Mouse (Mus musculus): Measurements from ENCODE around the gene Atp1a1. TPM values are rescaled to one million over a fixed set of nuclear protein-coding genes. Genes with fewer than 3 reads are reported as not detected.

The Atp1a1 gene
- total RNA-seq, 2 experiments from 2014 or later: 1,042 to 1,100 TPM

DNA sequence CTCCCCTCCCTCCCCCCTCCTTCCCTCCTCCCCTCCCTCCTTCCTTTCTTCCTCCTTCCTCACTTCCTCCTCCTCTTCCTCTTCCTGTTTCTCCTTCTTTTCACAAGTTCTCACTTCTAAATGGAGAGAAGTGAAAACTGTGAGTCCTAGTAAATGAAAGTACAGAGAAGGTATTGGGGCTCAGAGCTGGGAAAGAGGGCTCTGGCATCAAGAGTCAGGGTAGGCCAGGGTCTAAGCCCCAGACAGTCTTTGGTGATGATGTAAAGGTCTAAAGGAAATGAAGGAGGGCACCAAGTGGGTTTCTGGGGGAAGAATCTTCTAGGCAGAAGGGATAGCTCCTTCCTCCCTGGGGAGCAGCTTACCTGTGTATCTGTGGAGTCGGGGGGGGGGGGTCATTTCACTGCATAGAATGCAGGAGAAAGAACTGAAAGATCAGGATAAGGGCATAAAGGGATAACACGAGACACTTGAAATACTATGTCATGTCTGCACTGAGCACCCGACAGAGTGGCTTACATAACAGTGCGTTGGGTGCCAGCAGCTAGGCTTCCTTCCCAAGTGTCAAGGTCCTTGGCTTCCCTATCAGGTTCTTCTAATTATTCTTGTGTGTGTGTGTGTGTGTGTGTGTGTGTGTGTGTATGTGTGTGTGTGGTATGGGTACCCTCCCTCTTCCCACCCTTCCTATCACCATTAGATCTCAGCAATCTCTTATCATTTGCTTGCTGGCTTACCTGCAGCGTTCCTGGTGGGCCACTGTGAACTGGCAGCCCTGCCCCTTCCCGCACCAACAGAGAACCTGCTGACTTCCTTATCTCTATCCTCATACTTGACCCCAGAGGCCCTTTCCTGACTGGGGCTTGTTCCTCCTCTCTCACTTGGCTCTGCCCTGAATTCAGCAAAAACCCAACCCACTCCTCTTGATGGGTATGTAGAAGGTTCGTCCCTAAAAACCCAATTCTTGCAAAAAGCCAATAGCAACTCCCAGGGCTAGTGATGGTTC, 51.6 kb downstream of the Atp1a1 start:
- DNase-seq: no peak

DNA sequence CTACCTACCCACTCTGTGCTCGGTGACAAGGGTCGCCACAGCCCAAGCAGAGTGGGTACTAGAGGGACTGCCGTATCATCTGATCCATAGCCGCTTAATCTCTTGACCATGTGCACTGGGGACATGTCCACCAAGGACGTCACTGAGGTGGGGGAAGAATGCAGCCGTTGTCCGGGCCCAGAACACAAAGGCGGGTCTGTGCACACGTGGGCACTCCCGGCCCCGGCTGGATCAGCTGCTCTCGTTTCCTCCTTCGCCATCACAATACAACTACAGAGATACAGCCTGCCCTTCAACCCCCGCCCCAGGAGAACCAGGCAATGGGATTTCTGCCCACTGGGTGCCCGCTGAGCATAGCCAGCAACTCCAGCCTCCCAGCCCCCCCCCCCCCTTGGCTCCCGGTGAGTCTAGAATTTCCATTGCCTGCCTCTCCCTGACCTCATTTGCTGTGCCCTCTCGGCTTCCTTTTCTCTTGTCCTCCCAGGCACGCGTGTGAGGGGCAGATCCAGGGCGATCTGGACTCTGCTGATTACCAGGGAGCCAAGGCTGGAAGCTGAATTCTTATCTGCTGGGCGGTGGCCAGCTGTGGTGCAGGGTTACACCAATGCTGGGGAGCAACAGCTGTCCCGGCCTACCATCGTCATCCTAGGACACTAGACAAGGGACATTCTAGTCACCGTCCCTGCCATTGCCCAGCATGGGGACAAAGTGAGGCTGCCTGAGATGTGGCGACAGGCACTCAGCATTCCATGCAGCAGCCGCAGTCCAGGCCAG, 52.8 kb downstream of the Atp1a1 start:
- peak; percentile 80 for DNase-seq

DNA sequence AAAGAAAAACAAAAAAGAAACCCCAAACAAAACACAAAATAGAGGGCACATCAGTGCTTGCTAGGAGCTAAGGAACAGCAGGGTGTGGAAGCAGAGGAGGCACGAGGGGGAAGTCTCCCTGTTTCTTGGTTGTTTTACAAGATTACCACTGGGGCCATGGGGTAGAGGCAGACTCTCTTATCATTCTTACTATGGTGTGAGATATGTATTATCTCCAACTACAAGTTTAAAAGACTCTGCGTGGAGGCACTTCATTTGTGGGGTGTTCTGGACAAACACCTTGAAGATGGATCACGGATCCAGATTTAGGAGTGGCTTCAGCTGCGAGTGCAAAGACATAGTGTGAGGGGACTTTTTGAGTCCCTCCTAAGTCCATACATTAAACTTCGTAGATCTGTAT, 54.7 kb downstream of the Atp1a1 start:
- no peak for DNase-seq

DNA sequence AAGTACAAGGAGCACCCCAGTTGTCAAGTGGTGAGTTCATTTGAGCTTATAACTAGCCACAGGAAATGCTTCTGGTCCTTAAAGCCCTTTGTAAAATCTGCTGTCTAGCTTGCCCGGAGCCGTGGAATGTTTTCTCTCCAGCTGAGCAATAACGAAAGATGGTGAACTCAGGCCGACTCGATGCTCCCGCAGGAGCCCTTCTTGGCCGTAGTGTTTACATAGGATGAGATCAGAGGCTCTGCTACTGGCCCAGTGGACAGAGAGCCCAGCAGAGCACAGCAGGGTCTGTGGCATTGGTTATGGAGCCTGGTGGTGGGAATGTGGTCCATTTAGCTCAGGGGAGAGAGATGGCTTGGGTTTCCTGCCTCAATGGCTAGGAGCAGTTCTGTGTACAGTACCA, 60.4 kb downstream of the Atp1a1 start:
- DNase-seq: no peak

DNA sequence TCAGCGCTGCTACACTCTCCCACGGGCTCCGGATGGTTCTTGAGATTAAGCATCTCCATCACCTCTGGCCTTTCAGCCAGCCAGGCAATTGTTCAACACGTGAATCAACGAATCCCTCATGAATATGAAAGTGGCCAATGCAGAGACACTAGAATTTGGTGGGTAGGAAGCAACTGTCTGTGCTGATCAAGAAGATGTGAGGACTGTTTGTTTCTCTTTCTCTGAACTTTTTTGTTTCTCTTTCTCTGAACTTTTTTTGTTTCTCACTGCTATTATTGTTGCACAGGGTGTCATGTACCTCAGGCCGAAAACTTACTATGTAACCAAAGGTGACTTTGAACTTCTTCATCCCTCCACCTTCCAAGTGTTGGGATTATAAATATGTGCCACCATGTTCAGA, 62.9 kb downstream of the Atp1a1 start:
- no peak for DNase-seq

DNA sequence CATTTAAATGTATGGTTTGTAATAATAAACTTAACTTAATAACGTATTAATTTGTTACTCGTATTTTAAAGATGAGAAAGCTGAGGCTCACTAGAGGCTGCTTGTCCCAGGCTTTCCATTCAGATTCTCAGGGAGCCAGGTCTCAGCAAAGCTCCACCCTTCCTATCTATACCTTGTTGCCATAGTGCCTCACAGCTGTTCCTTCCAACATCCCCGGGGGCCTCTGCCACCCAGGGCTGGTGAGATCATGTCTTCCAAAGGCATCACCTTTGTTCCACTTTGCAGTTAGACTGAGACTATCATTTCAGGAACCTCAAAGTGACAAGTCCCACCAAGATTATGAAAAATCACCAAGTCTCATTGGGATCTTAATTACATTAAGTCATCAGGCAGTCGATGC, 63.9 kb downstream of the Atp1a1 start:
- no peak for DNase-seq

DNA sequence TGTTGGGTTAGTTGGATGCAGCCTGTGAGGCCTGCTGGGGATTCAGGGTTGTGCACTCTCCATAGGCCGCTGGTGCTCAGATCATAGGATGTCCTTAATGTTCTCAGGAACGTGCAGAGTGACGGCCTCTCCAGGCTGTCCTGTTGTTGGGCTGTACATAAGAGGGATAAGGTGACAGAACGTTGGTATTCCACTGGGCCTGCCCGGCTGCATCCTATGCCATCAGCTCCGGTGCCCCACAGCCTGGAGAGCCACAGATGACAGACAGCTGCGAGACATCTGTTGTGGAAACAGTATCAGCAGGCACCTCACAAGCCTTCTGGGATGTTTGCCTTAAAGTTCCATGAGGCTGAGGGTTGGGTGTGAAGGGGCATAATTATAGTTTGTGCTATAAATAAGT, 68.2 kb downstream of the Atp1a1 start:
- DNase-seq: peak; percentile 55

DNA sequence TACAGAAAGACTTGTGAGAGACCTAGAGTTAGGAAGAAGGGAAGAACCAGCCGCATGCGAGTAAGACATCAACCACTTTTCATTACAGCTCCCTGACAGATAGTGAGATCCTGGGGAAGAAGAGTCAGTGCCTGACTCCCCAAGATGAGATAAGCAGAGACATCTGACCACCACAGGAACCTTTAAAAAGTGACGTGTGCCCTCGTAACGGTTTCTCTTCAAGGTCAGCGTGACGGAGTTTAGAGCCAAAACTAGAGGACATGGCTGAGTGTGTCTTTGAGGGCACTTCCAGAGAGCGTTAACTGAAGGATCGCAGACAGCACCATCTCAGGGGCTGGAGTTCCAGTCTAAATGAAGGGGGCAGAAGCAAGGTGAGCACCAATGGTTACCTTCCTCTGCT, 70.2 kb downstream of the Atp1a1 start:
- no peak for DNase-seq

DNA sequence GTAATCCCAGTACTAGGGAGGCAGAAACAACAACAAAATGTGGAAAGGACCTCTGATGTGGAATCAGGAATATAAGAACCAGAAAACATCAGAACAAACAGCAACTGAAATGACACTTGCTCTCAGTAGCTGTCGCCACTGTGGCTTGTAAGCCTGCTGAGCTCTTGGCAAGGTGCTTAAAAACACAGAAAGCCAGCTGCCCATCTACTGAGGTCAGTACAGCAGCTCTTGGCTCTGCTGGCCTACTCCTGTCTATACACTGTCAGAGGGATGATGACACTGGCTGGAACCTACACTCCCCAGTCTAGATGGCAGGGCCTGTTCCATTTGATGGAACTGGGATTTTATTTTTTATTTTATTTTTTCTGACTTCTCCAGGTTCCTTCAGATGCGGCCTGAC, 71.1 kb downstream of the Atp1a1 start:
- DNase-seq: no peak

DNA sequence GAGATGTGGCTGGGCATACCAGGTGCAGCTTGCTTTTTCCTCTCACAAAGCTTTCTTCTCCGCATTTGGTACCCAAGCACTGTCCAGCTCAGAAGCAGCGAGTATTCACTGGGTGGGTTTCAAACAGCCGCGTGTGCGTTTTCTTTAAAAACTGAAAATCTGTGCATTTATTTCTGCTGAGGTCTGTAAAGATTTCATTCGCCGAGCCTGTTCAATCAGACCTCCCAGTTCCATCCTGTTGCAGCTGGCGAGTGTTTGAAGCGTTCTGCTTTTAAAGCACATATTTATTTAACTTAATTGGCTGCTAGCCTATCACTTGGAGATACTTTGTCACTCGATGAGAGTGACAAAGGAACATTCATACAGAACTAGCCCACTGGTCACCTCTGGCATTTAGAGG, 73.6 kb downstream of the Atp1a1 start:
- no peak for DNase-seq

DNA sequence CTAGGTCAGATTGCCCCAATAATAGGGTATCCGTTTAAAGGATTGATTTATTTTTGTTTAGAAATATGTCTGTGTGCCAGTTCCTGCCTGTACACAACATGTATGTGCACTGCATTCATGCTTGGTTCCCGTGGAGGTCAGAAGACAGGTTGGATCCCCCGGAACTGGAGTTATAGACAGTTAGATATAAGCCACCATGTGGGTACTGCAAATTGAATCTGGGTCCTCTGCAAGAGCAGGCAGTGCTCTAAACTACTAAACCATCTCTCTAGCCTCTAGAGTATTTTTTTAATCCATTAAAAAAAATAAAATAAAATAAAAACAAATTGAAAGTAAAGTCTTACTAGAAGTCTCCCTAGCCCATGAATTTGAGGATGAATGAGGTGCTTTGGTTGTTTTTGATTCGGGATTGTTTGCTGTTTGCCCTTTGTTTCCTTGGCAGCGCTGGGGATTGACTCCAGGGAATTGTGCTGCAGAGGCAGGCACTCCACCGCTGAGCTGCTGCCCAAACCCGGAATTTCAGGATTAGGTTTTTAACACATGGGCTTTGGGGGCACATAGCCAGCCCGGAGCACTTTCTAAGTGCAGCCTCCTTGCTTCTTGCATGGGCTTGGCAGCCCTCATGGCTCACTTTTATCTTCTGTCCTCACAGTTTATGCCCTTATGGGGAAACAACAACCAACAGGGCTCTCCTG, 75.4 kb downstream of the Atp1a1 start:
- peak; percentile 58 for DNase-seq

DNA sequence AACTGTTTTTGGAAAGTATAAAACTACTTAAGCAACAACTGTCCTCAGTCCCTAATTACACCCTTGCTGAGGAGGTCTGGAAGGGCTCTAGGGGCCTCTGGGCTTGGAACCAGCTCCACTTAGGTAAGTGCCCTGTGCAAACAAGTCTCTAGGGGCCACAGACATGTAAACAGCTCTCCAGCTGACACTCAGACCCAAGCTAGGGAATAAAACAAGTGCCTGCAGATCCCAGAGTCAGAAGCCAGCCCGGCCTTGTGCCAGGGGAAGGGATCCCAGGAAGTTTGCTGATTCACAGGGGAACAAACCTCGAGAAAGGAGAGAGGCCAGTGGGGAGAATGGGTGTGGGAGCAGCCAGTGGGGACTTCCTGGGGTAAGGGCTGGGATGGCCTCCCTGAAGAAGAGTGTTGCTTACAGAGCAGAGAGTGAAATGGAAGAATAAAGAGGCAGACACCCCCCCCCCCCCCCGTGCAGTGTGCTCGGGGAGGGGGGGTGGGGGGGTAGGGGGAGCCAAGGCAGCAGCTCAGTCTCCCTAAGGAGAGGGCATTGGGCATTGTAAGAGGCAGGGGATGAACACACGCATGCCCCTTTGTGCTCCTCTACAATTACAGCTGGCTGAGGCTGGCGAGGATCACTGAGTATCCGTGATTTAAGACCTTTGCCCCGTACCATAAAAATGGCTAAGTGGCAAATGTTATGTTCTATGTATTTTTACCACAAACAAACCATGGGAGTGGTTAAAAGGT, 76.2 kb downstream of the Atp1a1 start:
- DNase-seq: no peak

DNA sequence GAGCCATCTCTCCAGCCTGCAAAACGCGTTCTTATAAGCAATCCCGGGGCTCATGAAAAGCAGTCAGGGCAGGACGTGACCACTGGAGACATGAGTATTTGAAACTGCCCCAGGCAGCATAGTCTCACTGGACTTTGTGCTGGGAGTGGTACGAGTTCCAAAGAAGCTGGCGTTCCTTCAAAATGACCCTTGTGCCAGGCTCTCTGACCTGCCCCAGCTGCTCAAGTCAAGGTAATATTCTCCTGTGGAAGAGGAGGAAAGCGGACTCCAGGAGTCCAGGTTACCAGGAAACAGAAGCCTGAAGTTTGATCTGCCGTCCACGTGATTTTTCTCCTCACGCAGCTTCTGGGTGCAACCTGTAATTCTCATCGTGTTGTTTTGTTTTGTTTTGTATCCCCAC, 77.9 kb downstream of the Atp1a1 start:
- DNase-seq: no peak

Other genes with a start within 250 kb of the Atp1a1 start
- 10 to 100 TPM; 26.9 to 29.8 TPM for gene Igsf3, start 227.6 kb downstream of the Atp1a1 start, total RNA-seq (2021)
- gene Mab21l3, start 244.3 kb upstream of the Atp1a1 start, total RNA-seq (2021): under 1 TPM; 0.25 to 0.26 TPM

Measured in heart, postnatal 4 days (tissue).